Mouse (Mus musculus): ENCODE measurements around the gene Rcn1.

The Rcn1 gene

DNA sequence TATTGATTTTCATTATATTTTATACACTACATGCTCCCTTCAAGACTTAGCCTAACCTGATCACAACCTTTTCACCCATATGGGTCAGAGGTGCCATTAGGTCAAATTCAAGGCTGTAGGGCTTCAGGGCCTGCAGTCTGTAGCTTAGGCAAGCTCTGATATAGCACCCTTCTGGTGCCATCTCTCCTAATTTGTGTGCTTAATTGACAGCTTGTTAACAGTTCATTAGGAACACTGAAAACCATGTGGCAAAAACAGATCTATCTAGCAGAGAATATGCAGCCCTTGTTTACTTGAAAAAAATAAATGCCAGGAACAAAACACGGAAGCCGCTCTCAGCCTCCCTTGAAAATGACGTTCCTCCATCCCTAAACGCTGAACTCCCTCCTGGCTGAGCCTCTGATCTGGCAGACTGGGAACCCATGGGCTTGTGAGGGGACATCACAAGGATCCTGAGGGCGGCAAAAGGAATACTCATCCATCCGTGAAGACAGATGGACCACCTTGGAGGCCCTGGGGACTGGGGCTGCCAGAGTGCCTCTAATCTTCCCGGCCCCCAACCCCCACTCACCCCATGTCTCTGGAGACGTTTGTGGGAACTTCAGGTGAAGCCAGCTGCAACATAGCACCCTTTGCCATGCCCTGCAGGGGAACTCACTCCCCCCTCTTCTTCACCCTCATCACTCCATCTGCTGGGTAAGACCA, 61.8 kb downstream of the Rcn1 start:
- no peak for DNase-seq (ENCODE audit: low read depth)

DNA sequence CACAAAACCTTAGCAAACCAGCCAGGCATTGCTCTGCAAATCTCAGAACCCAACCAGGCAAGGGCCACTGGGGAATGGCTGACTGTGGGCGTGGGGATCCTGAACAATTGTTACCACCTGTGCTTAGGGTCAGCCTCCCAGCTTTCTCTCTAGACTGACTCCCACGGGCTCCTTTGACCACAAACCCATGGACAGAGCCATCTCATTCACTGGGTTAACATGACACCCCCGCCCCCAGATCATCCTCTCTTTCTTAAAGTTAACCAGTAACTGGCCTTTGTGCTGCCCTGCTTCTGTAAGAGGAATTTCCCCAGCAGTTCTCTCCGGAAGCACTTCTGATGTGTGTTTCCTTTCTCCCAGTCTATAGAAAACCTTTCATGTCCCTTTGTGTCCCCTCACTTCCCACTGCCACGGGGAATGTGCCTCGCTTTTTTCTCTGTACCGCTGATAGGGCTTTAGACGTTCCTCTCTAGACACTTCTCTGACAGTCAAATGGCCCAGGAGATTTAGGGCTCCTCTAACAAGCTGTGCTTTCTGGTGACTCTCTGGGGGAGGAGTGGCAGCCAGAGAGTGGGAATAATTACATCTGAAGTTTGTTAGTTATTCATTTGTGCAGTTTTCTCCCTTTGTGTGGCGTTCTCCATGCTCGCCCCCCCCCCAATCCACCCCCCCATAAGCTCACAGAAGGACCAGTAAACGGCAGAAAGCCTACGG, 62.6 kb downstream of the Rcn1 start:
- DNase-seq (ENCODE audit: low read depth) = no peak

All from c-Kit-positive CD71-positive TER-119-negative erythroid progenitor cells, embryonic 14.5 days (primary cell).